Mouse (Mus musculus): ENCODE results near the gene Gm20509.

DNA sequence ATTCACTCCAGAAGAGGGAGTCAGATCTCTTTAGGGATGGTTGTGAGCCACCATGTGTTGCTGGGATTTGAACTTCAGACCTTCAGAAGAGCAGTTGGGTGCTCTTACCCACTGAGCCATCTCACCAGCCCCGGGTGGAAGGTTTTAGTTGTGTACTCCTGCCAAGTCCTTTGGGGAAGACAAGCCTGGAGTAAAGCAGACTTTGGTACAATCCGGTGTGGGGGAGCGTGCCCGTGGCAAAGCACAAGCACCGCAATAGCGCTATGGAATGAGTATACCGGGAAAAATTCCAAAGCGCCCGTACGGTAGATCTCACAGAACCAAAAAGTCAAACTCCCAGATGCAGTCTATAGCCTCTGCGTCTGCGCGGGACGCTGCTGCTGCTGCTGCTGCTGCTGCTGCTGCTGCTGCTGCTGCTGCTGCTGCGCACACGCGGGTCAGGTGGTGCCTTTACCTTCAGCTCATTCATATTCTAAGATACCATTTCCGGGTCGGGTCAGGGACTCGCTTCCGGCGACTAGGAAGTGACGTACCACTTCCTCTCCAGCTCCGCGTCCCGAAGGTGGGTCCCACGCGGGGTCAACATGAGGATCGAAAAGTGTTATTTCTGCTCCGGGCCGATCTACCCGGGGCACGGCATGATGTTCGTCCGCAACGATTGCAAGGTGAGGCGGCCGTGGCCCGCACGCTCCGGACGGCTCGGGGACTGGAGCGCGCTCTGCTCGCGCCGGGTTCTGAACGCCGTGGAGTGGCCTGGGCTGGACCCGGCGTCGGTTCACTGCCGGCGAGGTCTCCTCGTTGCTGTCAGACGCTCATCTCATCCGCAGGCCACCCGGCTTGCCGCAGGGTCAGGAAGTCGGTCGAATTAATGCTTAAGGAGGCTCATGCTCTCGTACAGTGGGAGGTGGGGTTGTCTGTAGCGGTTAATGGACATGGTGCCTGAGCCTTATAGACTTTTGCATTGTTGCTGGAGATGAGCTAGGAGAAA is 10.9 kb downstream of the Gm20509 start, which contains the start of gene Rsl24d1:
- peak; percentile 66 for TF ChIP-seq POLR2A (IDR thresholded peaks at IDR 0.05; ENCODE audit: insufficient read depth, low read depth, low read length)
- TF ChIP-seq EP300 (IDR thresholded peaks at IDR 0.05; ENCODE audit: insufficient read depth, low read depth, low read length), result no peak
